In the genomic region with DNA sequence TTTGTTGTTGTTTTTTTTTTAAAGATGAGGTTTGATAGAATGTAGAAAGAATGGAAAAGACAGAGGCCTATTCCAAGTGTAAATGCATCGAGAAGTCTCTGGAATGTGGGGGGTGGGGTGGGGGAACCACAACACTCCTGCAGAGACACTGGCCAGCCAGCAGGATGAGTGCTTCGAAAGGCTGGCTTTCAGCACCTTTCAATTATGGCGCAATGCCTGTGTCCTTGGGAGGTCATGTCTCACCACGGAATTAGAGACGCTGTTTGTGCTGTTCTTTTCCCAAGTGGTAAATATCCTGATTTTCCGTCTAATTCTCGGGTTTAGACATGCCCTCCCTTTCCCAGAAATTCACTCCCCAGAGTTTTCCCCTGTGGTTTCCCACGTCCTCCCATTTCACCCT, we compare ENCODE assay signal across 11 mouse cellular contexts. TPM values are rescaled to one million over a fixed set of nuclear protein-coding genes. Genes with fewer than 3 reads are reported as not detected.
DNase-seq lines count a peak whose midpoint lies in the region; ATAC-seq and TF ChIP-seq lines count a peak whose summit lies in the region.
"Had no signal": no experiment of that assay in that cellular context is flagged by ENCODE, and none has a peak within 500 bp of the region (broad histone marks: within the 10 kb centered on the region; RNA-seq: fewer than 3 reads in every experiment).

No protein-coding gene starts in this region.

- H3K27me3 ChIP-seq in intestine, postnatal 0 days (replicated peaks; ENCODE audit: control insufficient read depth, insufficient read depth, low read length), result no peaks in the 10 kb centered on the region
- H3K27me3 ChIP-seq in intestine, embryonic 16.5 days (replicated peaks; ENCODE audit: control insufficient read depth, insufficient read depth, low read length), result no peaks in the 10 kb centered on the region
- H3K27me3 ChIP-seq in heart, embryonic 15.5 days, result no peaks in the 10 kb centered on the region
- no peaks in the 10 kb centered on the region; the same call in 1 of the 2 replicates for H3K27me3 ChIP-seq in hindbrain, embryonic 12.5 days
- H3K27me3 ChIP-seq: CH12.LX had no signal

- H3K4me3 ChIP-seq in intestine, postnatal 0 days (ENCODE audit: low read depth, low read length), result no peak overlapping the region
- no peak overlapping the region for H3K4me3 ChIP-seq in intestine, embryonic 16.5 days (ENCODE audit: low read length)
- no peak overlapping the region for H3K4me3 ChIP-seq in heart, embryonic 15.5 days
- H3K4me3 ChIP-seq in hindbrain, embryonic 12.5 days, result no peak overlapping the region
- H3K4me3 ChIP-seq: layer of hippocampus, adult 2 months had no signal

- 46% methylated on average over 8 of the region's 8 CpGs for WGBS in intestine, postnatal 0 days
- 34% methylated on average over 8 of the region's 8 CpGs for WGBS in intestine, embryonic 16.5 days
- WGBS in heart, embryonic 15.5 days, result 20% methylated on average over 8 of the region's 8 CpGs
- 29% methylated on average over 8 of the region's 8 CpGs for WGBS in hindbrain, embryonic 12.5 days

- no peak overlapping the region for H3K4me2 ChIP-seq in intestine, postnatal 0 days (replicated peaks; ENCODE audit: low read depth)
- no peak overlapping the region for H3K4me2 ChIP-seq in intestine, embryonic 16.5 days (ENCODE audit: low read depth, low read length)
- no peak overlapping the region; the same call in 1 of the 2 replicates for H3K4me2 ChIP-seq in heart, embryonic 15.5 days
- no peak overlapping the region for H3K4me2 ChIP-seq in hindbrain, embryonic 12.5 days (replicated peaks)

- H3K36me3 ChIP-seq in intestine, postnatal 0 days (ENCODE audit: control insufficient read depth, insufficient read depth), result no peaks in the 10 kb centered on the region
- no peaks in the 10 kb centered on the region for H3K36me3 ChIP-seq in intestine, embryonic 16.5 days (ENCODE audit: control insufficient read depth, insufficient read depth, low read length)
- no peaks in the 10 kb centered on the region for H3K36me3 ChIP-seq in heart, embryonic 15.5 days
- H3K36me3 ChIP-seq in hindbrain, embryonic 12.5 days, result no peaks in the 10 kb centered on the region

- no peak overlapping the region for H3K9ac ChIP-seq in intestine, postnatal 0 days (ENCODE audit: low read depth, low read length)
- no peak overlapping the region for H3K9ac ChIP-seq in intestine, embryonic 16.5 days (ENCODE audit: low read depth, low read length)
- H3K9ac ChIP-seq in heart, embryonic 15.5 days, result no peak overlapping the region
- no peak overlapping the region for H3K9ac ChIP-seq in hindbrain, embryonic 12.5 days

- ATAC-seq in intestine, postnatal 0 days, result no peak
- no peak for ATAC-seq in intestine, embryonic 16.5 days
- peak; percentile 58; the same call in 1 of the 2 replicates for ATAC-seq in heart, embryonic 15.5 days (replicated peaks; ENCODE audit: insufficient number of reproducible peaks, insufficient read depth, low FRiP score, low read depth)
- ATAC-seq in hindbrain, embryonic 12.5 days (ENCODE audit: low FRiP score), result no peak

- peak; percentile 51 for TF ChIP-seq CTCF in intestine, postnatal 0 days (IDR thresholded peaks at IDR 0.05; ENCODE audit: low read depth)

- DNase-seq in adrenal gland, postnatal 10 days, result peak; percentile 75
- DNase-seq in lung, postnatal 10 days, result peak; percentile 68
- no peak for DNase-seq in spleen, postnatal 10 days (ENCODE audit: low spot score in 2 of 2)
- DNase-seq in cerebellum, postnatal 36 days, result no peak
- DNase-seq: thymus, postnatal 25 days had no signal

- no peak overlapping the region for H3K27ac ChIP-seq in intestine, postnatal 0 days (ENCODE audit: low read depth, low read length)
- no peak overlapping the region for H3K27ac ChIP-seq in intestine, embryonic 16.5 days (ENCODE audit: low read length)
- H3K27ac ChIP-seq in heart, embryonic 15.5 days, result peak overlapping the region; percentile 83
- H3K27ac ChIP-seq in hindbrain, embryonic 12.5 days, result no peak overlapping the region
- H3K27ac ChIP-seq: layer of hippocampus, adult 2 months had no signal

- H3K9me3 ChIP-seq in intestine, postnatal 0 days (ENCODE audit: control insufficient read depth), result no peaks in the 10 kb centered on the region
- no peaks in the 10 kb centered on the region for H3K9me3 ChIP-seq in intestine, embryonic 16.5 days (ENCODE audit: control insufficient read depth, low read length)
- no peaks in the 10 kb centered on the region for H3K9me3 ChIP-seq in heart, embryonic 15.5 days (replicated peaks)
- H3K9me3 ChIP-seq in hindbrain, embryonic 12.5 days (replicated peaks), result no peaks in the 10 kb centered on the region

- no peaks in the 10 kb centered on the region for H3K4me1 ChIP-seq in intestine, postnatal 0 days (replicated peaks; ENCODE audit: control insufficient read depth, insufficient read depth, low read length)
- peaks cover 18% of the 10 kb centered on the region for H3K4me1 ChIP-seq in intestine, embryonic 16.5 days (ENCODE audit: control insufficient read depth, insufficient read depth, low read length)
- peaks cover 46% of the 10 kb centered on the region for H3K4me1 ChIP-seq in heart, embryonic 15.5 days (replicated peaks)
- peaks cover 5% of the 10 kb centered on the region; the same call in 1 of the 2 replicates for H3K4me1 ChIP-seq in hindbrain, embryonic 12.5 days

RNA-seq across cellular contexts. Expression of gene Hint1, which starts 16.5 kb away (rescaled TPM):
- 1,016 and 1,041 TPM in 2 replicates for polyA plus RNA-seq in intestine, postnatal 0 days (2015; fragmentation: Nextera tagmentation; extraction: Ambion mirVana)
- 674 and 732 TPM in 2 replicates for polyA plus RNA-seq in intestine, embryonic 16.5 days (2015; fragmentation: Nextera tagmentation; extraction: Ambion mirVana)
- total RNA-seq in adrenal gland, postnatal 10 days (2021), result 100 to 1,000 TPM; 337 to 370 TPM
- polyA plus RNA-seq in heart, embryonic 15.5 days (2015; fragmentation: Nextera tagmentation; extraction: Ambion mirVana), result 497 and 753 TPM in 2 replicates
- 642 and 656 TPM in 2 replicates for polyA plus RNA-seq in hindbrain, embryonic 12.5 days (2016; fragmentation: Nextera tagmentation; extraction: Ambion mirVana)

RNA-seq across cellular contexts. Expression of gene Gpx3, which starts 19.6 kb away (rescaled TPM):
- polyA plus RNA-seq in intestine, postnatal 0 days (2015; fragmentation: Nextera tagmentation; extraction: Ambion mirVana), result 6,664 and 6,785 TPM in 2 replicates
- 511 and 784 TPM in 2 replicates for polyA plus RNA-seq in intestine, embryonic 16.5 days (2015; fragmentation: Nextera tagmentation; extraction: Ambion mirVana)
- total RNA-seq in adrenal gland, postnatal 10 days (2021), result 100 to 1,000 TPM; 116 to 123 TPM
- 751 and 850 TPM in 2 replicates for polyA plus RNA-seq in heart, embryonic 15.5 days (2015; fragmentation: Nextera tagmentation; extraction: Ambion mirVana)
- polyA plus RNA-seq in hindbrain, embryonic 12.5 days (2016; fragmentation: Nextera tagmentation; extraction: Ambion mirVana), result 67.5 and 68.6 TPM in 2 replicates
- total RNA-seq: CH12.LX had no signal

RNA-seq across cellular contexts. Expression of gene Lyrm7, which starts 22.0 kb away (rescaled TPM):
- polyA plus RNA-seq in intestine, postnatal 0 days (2015; fragmentation: Nextera tagmentation; extraction: Ambion mirVana), result 2.7 and 5.8 TPM in 2 replicates
- polyA plus RNA-seq in intestine, embryonic 16.5 days (2015; fragmentation: Nextera tagmentation; extraction: Ambion mirVana), result 9.7 and 12.7 TPM in 2 replicates
- 10 to 100 TPM; 14.5 to 30.3 TPM for total RNA-seq in adrenal gland, postnatal 10 days (2021)
- polyA plus RNA-seq in heart, embryonic 15.5 days (2015; fragmentation: Nextera tagmentation; extraction: Ambion mirVana), result 17.5 and 24.7 TPM in 2 replicates
- polyA plus RNA-seq in hindbrain, embryonic 12.5 days (2016; fragmentation: Nextera tagmentation; extraction: Ambion mirVana), result 5.5 and 10.8 TPM in 2 replicates

Comparison
In these comparisons a context has a peak if more than half of its experiments do, and no peak if none do; other contexts are left out.
1. DNase-seq: peak in adrenal gland, postnatal 10 days (single experiment) and lung, postnatal 10 days (single experiment); none in spleen, postnatal 10 days (0 of 2) and cerebellum, postnatal 36 days (0 of 2).